Mouse (Mus musculus): ENCODE results near the gene Agbl2. TPM values are rescaled to one million over a fixed set of nuclear protein-coding genes. Genes with fewer than 3 reads are reported as not detected.

The Agbl2 gene
- total and polyA plus RNA-seq, 2 experiments from 2014 or later, result 0.39 to 1.1 TPM

GRCm38 (mm10) chr2:90864184-90864583 is 81.7 kb downstream of the Agbl2 start:
- H3K4me3 ChIP-seq (ENCODE audit: low read depth, low read length), result no peak overlapping the region
- no peak overlapping the region for H3K4me2 ChIP-seq (ENCODE audit: low read depth, low read length, poor library complexity, severe bottlenecking)
- no peak for TF ChIP-seq CTCF (IDR thresholded peaks at IDR 0.05)
- no peaks in the 10 kb centered on the region for H3K27me3 ChIP-seq (ENCODE audit: insufficient read depth, low read length)
- no peaks in the 10 kb centered on the region for H3K4me1 ChIP-seq (ENCODE audit: insufficient read depth, low read length)
- H3K36me3 ChIP-seq (ENCODE audit: insufficient read depth, low read length), result peaks cover 36% of the 10 kb centered on the region
- DNase-seq (ENCODE audit: low spot score), result peak; percentile 59
- H3K27ac ChIP-seq (ENCODE audit: low read depth, low read length), result peak overlapping the region; percentile 48; the same call in 1 of the 2 replicates
- H3K9me3 ChIP-seq (ENCODE audit: low read length), result no peaks in the 10 kb centered on the region
- no peak overlapping the region for H3K9ac ChIP-seq (replicated peaks; ENCODE audit: low read length, poor library complexity, severe bottlenecking)
- no peak for ATAC-seq (ENCODE audit: low FRiP score)

GRCm38 (mm10) chr2:90866524-90866923 is 84.0 kb downstream of the Agbl2 start:
- ATAC-seq (ENCODE audit: low FRiP score) (peak; percentile 88), DNase-seq (ENCODE audit: low spot score) (peak; percentile 91)
- Histone ChIP-seq H3K9me3 (ENCODE audit: low read length) (no peaks in the 10 kb centered on the region), H3K4me2 (ENCODE audit: low read depth, low read length, poor library complexity, severe bottlenecking) (no peak overlapping the region), H3K27me3 (ENCODE audit: insufficient read depth, low read length) (no peaks in the 10 kb centered on the region), H3K9ac (replicated peaks; ENCODE audit: low read length, poor library complexity, severe bottlenecking) (no peak overlapping the region), H3K36me3 (ENCODE audit: insufficient read depth, low read length) (peaks cover 22% of the 10 kb centered on the region), H3K4me3 (ENCODE audit: low read depth, low read length) (no peak overlapping the region), H3K27ac (ENCODE audit: low read depth, low read length) (no peak overlapping the region), H3K4me1 (ENCODE audit: insufficient read depth, low read length) (no peaks in the 10 kb centered on the region)
- WGBS, result 4% methylated on average over 3 of the region's 3 CpGs
- TF ChIP-seq CTCF (IDR thresholded peaks at IDR 0.05), result peak; percentile 95

GRCm38 (mm10) chr2:90870136-90870601 is 87.6 kb downstream of the Agbl2 start:
- no peak overlapping the region for H3K9ac ChIP-seq (replicated peaks; ENCODE audit: low read length, poor library complexity, severe bottlenecking)
- no peak overlapping the region for H3K4me2 ChIP-seq (ENCODE audit: low read depth, low read length, poor library complexity, severe bottlenecking)
- no peak for ATAC-seq (ENCODE audit: low FRiP score)
- no peak for DNase-seq (ENCODE audit: low spot score)
- H3K36me3 ChIP-seq (ENCODE audit: insufficient read depth, low read length), result peaks cover 10% of the 10 kb centered on the region
- H3K27me3 ChIP-seq (ENCODE audit: insufficient read depth, low read length), result no peaks in the 10 kb centered on the region
- no peak overlapping the region for H3K4me3 ChIP-seq (ENCODE audit: low read depth, low read length)
- H3K27ac ChIP-seq (ENCODE audit: low read depth, low read length), result no peak overlapping the region
- H3K4me1 ChIP-seq (ENCODE audit: insufficient read depth, low read length), result no peaks in the 10 kb centered on the region
- 47% methylated on average over 4 of the region's 4 CpGs for WGBS
- no peak for TF ChIP-seq CTCF (IDR thresholded peaks at IDR 0.05)
- H3K9me3 ChIP-seq (ENCODE audit: low read length), result no peaks in the 10 kb centered on the region

- Histone ChIP-seq H3K36me3 (ENCODE audit: insufficient read depth, low read length) (peaks cover 3% of the 10 kb centered on the region; the same call in 1 of the 2 replicates), H3K4me1 (ENCODE audit: insufficient read depth, low read length) (no peaks in the 10 kb centered on the region), H3K9ac (replicated peaks; ENCODE audit: low read length, poor library complexity, severe bottlenecking) (no peak overlapping the region), H3K4me2 (ENCODE audit: low read depth, low read length, poor library complexity, severe bottlenecking) (no peak overlapping the region), H3K27me3 (ENCODE audit: insufficient read depth, low read length) (no peaks in the 10 kb centered on the region), H3K4me3 (ENCODE audit: low read depth, low read length) (no peak overlapping the region), H3K9me3 (ENCODE audit: low read length) (no peaks in the 10 kb centered on the region), H3K27ac (ENCODE audit: low read depth, low read length) (no peak overlapping the region; the same call in 1 of the 2 replicates)
- no peak for TF ChIP-seq CTCF (IDR thresholded peaks at IDR 0.05)
- DNase-seq (ENCODE audit: low spot score) (no peak), ATAC-seq (ENCODE audit: low FRiP score) (no peak)
- WGBS, result 55% methylated on average over 8 of the region's 8 CpGs
These were observed 88.8 kb downstream of the Agbl2 start for GRCm38 (mm10) chr2:90871180-90871961.

- no peak overlapping the region for H3K9ac ChIP-seq (replicated peaks; ENCODE audit: low read length, poor library complexity, severe bottlenecking)
- no peak for ATAC-seq (ENCODE audit: low FRiP score)
- H3K27ac ChIP-seq (ENCODE audit: low read depth, low read length), result no peak overlapping the region
- no peaks in the 10 kb centered on the region for H3K36me3 ChIP-seq (ENCODE audit: insufficient read depth, low read length)
- H3K4me2 ChIP-seq (ENCODE audit: low read depth, low read length, poor library complexity, severe bottlenecking), result no peak overlapping the region
- no peaks in the 10 kb centered on the region for H3K4me1 ChIP-seq (ENCODE audit: insufficient read depth, low read length)
- DNase-seq (ENCODE audit: low spot score), result no peak
- H3K27me3 ChIP-seq (ENCODE audit: insufficient read depth, low read length), result no peaks in the 10 kb centered on the region
- no peak for TF ChIP-seq CTCF (IDR thresholded peaks at IDR 0.05)
- 95% methylated on average over 1 of the region's 1 CpGs for WGBS
- no peak overlapping the region for H3K4me3 ChIP-seq (ENCODE audit: low read depth, low read length)
- H3K9me3 ChIP-seq (ENCODE audit: low read length), result no peaks in the 10 kb centered on the region
These were observed 91.5 kb downstream of the Agbl2 start for GRCm38 (mm10) chr2:90874025-90874424.

- 84% methylated on average over 2 of the region's 2 CpGs for WGBS
- DNase-seq (ENCODE audit: low spot score) (no peak), ATAC-seq (ENCODE audit: low FRiP score) (no peak)
- H3K4me1 ChIP-seq (ENCODE audit: insufficient read depth, low read length), result 0 out of 2 replicates have a peak, but pooled peaks cover 2% of the 10 kb centered on the region
- no peak overlapping the region for H3K4me3 ChIP-seq (ENCODE audit: low read depth, low read length)
- H3K9ac ChIP-seq (replicated peaks; ENCODE audit: low read length, poor library complexity, severe bottlenecking), result no peak overlapping the region
- no peaks in the 10 kb centered on the region for H3K36me3 ChIP-seq (ENCODE audit: insufficient read depth, low read length)
- H3K4me2 ChIP-seq (ENCODE audit: low read depth, low read length, poor library complexity, severe bottlenecking), result no peak overlapping the region
- H3K27me3 ChIP-seq (ENCODE audit: insufficient read depth, low read length), result no peaks in the 10 kb centered on the region
- no peak for TF ChIP-seq CTCF (IDR thresholded peaks at IDR 0.05)
- no peak overlapping the region for H3K27ac ChIP-seq (ENCODE audit: low read depth, low read length)
- no peaks in the 10 kb centered on the region for H3K9me3 ChIP-seq (ENCODE audit: low read length)
These were observed 92.7 kb downstream of the Agbl2 start for GRCm38 (mm10) chr2:90875239-90875638.
